Comparison of ENCODE assay signal across 11 mouse cellular contexts in genomic region chr6:17308661-17309060, GRCm38 (mm10). TPM values are rescaled to one million over a fixed set of nuclear protein-coding genes. Genes with fewer than 3 reads are reported as not detected.
DNase-seq lines count a peak whose midpoint lies in the region; ATAC-seq and TF ChIP-seq lines count a peak whose summit lies in the region.
"Had no signal": no experiment of that assay in that cellular context is flagged by ENCODE, and none has a peak within 500 bp of the region (broad histone marks: within the 10 kb centered on the region; RNA-seq: fewer than 3 reads in every experiment).

No protein-coding gene starts in this region.

- no peaks in the 10 kb centered on the region for H3K27me3 ChIP-seq in kidney, postnatal 0 days (ENCODE audit: insufficient read depth, low read length)
- H3K27me3 ChIP-seq in heart, embryonic 15.5 days = no peaks in the 10 kb centered on the region
- H3K27me3 ChIP-seq in myocyte (ENCODE audit: control insufficient read depth, insufficient read depth, insufficient read length) = no peaks in the 10 kb centered on the region

- H3K4me1 ChIP-seq in kidney, postnatal 0 days (replicated peaks; ENCODE audit: insufficient read depth, low read length) = no peaks in the 10 kb centered on the region
- peaks cover 14% of the 10 kb centered on the region for H3K4me1 ChIP-seq in heart, embryonic 15.5 days (replicated peaks)

- peaks cover 39% of the 10 kb centered on the region for H3K79me2 ChIP-seq in myocyte (ENCODE audit: control insufficient read depth, insufficient read depth)

- no peaks in the 10 kb centered on the region for H3K36me3 ChIP-seq in kidney, postnatal 0 days (ENCODE audit: insufficient read depth, low read length)
- no peaks in the 10 kb centered on the region for H3K36me3 ChIP-seq in heart, embryonic 15.5 days
- no peaks in the 10 kb centered on the region for H3K36me3 ChIP-seq in myocyte (ENCODE audit: control insufficient read depth, insufficient read depth)
- H3K36me3 ChIP-seq: hindbrain, embryonic 15.5 days had no signal

- no peak for TF ChIP-seq POLR2A in myocyte (IDR thresholded peaks at IDR 0.05; ENCODE audit: insufficient read length, low read depth)

- TF ChIP-seq CTCF in kidney, postnatal 0 days (IDR thresholded peaks at IDR 0.05; ENCODE audit: low read depth) = no peak

- ATAC-seq in kidney, postnatal 0 days (replicated peaks; ENCODE audit: low FRiP score, low read depth) = no peak
- no peak for ATAC-seq in heart, embryonic 15.5 days (replicated peaks; ENCODE audit: insufficient number of reproducible peaks, insufficient read depth, low FRiP score, low read depth)

- H3K9me3 ChIP-seq in kidney, postnatal 0 days (replicated peaks; ENCODE audit: low read length) = no peaks in the 10 kb centered on the region
- no peaks in the 10 kb centered on the region for H3K9me3 ChIP-seq in heart, embryonic 15.5 days (replicated peaks)
- H3K9me3 ChIP-seq: hindbrain, embryonic 15.5 days; megakaryocyte, embryonic 14.5 days had no signal

- peak overlapping the region; percentile 25; the same call in 1 of the 2 replicates for H3K4me2 ChIP-seq in kidney, postnatal 0 days (ENCODE audit: low read length)
- peak overlapping the region; percentile 96 for H3K4me2 ChIP-seq in heart, embryonic 15.5 days
- peak overlapping the region; percentile 97 for H3K4me2 ChIP-seq in myocyte (ENCODE audit: low read depth)

- no peak overlapping the region for H3K9ac ChIP-seq in kidney, postnatal 0 days (ENCODE audit: low read depth, low read length)
- 0 out of 2 replicates have a peak overlapping the region, but pooled peaks have one; percentile 28 for H3K9ac ChIP-seq in heart, embryonic 15.5 days
- H3K9ac ChIP-seq: hindbrain, embryonic 15.5 days had no signal

- no peak overlapping the region for H3ac ChIP-seq in myocyte (ENCODE audit: control insufficient read depth, insufficient read length)

- peak; percentile 17 for DNase-seq in adrenal gland, adult 8-10 months
- DNase-seq in adrenal gland, adult 18-20 months (ENCODE audit: low spot score in 2 of 2) = no peak
- DNase-seq in kidney, postnatal 0 days (ENCODE audit: low spot score) = no peak
- DNase-seq in kidney, postnatal 14 days = no peak
- DNase-seq in MN1 (ENCODE audit: low spot score) = no peak
- DNase-seq in cerebellum, adult 8-10 months = no peak
- DNase-seq: cerebellum, adult 11-12 months had no signal

- WGBS in kidney, postnatal 0 days = 53% methylated on average over 2 of the region's 2 CpGs
- WGBS in heart, embryonic 15.5 days = 44% methylated on average over 2 of the region's 2 CpGs

- H3K27ac ChIP-seq in kidney, postnatal 0 days = no peak overlapping the region
- H3K27ac ChIP-seq in heart, embryonic 15.5 days = peak overlapping the region; percentile 92
- H3K27ac ChIP-seq: hindbrain, embryonic 15.5 days had no signal

- no peak overlapping the region for H3K4me3 ChIP-seq in kidney, postnatal 0 days (replicated peaks; ENCODE audit: low read depth, low read length)
- H3K4me3 ChIP-seq in heart, embryonic 15.5 days = peak overlapping the region; percentile 70
- H3K4me3 ChIP-seq in myocyte = peak overlapping the region; percentile 68

TF ChIP-seq in myocyte, 11 proteins besides CTCF, POLR2A, EP300 and RAD21:
- TF ChIP-seq POLR2AphosphoS2 (IDR thresholded peaks at IDR 0.05; ENCODE audit: insufficient read length, low read depth) = no peak
- 0 out of 2 replicates have a peak, but pooled peaks have one; percentile 3 for TF ChIP-seq CEBPB (IDR thresholded peaks at IDR 0.05; ENCODE audit: insufficient read depth, poor library complexity, severe bottlenecking)

RNA-seq across cellular contexts. Expression of gene Cav1, which starts 2.5 kb away (rescaled TPM):
- total RNA-seq in adrenal gland, adult 8-10 months (2022) = 100 to 1,000 TPM in 2 of 4 experiments, 10 to 100 TPM in 2; 72.1 to 307 (median 103) TPM
- total RNA-seq in adrenal gland, adult 18-20 months (2021) = 100 to 1,000 TPM; 113 to 427 TPM
- 69.4 and 75.5 TPM in 2 replicates for polyA plus RNA-seq in kidney, postnatal 0 days (2015; fragmentation: Nextera tagmentation; extraction: Ambion mirVana)
- 308 and 327 TPM in 2 replicates for polyA plus RNA-seq in heart, embryonic 15.5 days (2015; fragmentation: Nextera tagmentation; extraction: Ambion mirVana)
- 64.7 TPM for polyA plus RNA-seq in myocyte (2012; fragmentation: generic; extraction: Trizol)

RNA-seq across cellular contexts. Expression of gene Cav2, which starts 27.7 kb away (rescaled TPM):
- total RNA-seq in adrenal gland, adult 8-10 months (2022) = 10 to 100 TPM; 25.9 to 77.7 (median 31.4) TPM
- 10 to 100 TPM; 24.5 to 87.0 TPM for total RNA-seq in adrenal gland, adult 18-20 months (2021)
- 53.9 and 54.2 TPM in 2 replicates for polyA plus RNA-seq in kidney, postnatal 0 days (2015; fragmentation: Nextera tagmentation; extraction: Ambion mirVana)
- polyA plus RNA-seq in heart, embryonic 15.5 days (2015; fragmentation: Nextera tagmentation; extraction: Ambion mirVana) = 40.1 and 44.2 TPM in 2 replicates
- polyA plus RNA-seq in myocyte (2012; fragmentation: generic; extraction: Trizol) = 2.9 TPM

Comparison
In these comparisons a context has a peak if more than half of its experiments do, and no peak if none do; other contexts are left out.
1. H3K4me2 ChIP-seq: peak in every context shown above with its lines; median percentile 97 in myocyte; 96 in heart, embryonic 15.5 days; 25 in kidney, postnatal 0 days.
2. RNA of gene Cav2, which starts 27.7 kb away (polyA plus RNA-seq): 53.9 to 54.2 TPM in kidney, postnatal 0 days and 40.1 to 44.2 TPM in heart, embryonic 15.5 days; 2.9 TPM in myocyte (single experiment); every median in the first group is over 10 times any median in the second.